28 mouse cellular contexts compared by ENCODE assay signal in genomic region chr11:67831820-67832219, GRCm38 (mm10). TPM values are rescaled to one million over a fixed set of nuclear protein-coding genes. Genes with fewer than 3 reads are reported as not detected.
"Had no signal": no experiment of that assay in that cellular context is flagged by ENCODE, and none has a peak within 500 bp of the region (broad histone marks: within the 10 kb centered on the region; RNA-seq: fewer than 3 reads in every experiment).

No protein-coding gene starts in this region.

- H3K36me3 ChIP-seq: kidney, embryonic 15.5 days; liver, embryonic 13.5 days; midbrain, embryonic 10.5 days; midbrain, embryonic 13.5 days; neural tube, embryonic 13.5 days; stomach, embryonic 15.5 days had no signal

- DNase-seq: kidney, adult 11 months; kidney, adult 8-10 months; kidney, postnatal 10 days; liver, embryonic 13.5 days; retina, postnatal 1 day; right cerebral cortex, postnatal 25 days; spleen, adult 18-20 months; thymus, postnatal 25 days had no signal

- H3K4me3 ChIP-seq: kidney, embryonic 15.5 days; liver, embryonic 13.5 days; megakaryocyte, embryonic 14.5 days; midbrain, embryonic 10.5 days; midbrain, embryonic 13.5 days; myocyte; neural tube, embryonic 13.5 days; stomach, embryonic 15.5 days had no signal

- ATAC-seq: midbrain, embryonic 13.5 days; midbrain, embryonic 16.5 days had no signal

- H3K4me1 ChIP-seq: liver, embryonic 13.5 days; megakaryocyte, embryonic 14.5 days; midbrain, embryonic 10.5 days; midbrain, embryonic 13.5 days; neural tube, embryonic 13.5 days; stomach, embryonic 15.5 days had no signal

- H3K9ac ChIP-seq: kidney, embryonic 15.5 days; liver, embryonic 13.5 days; midbrain, embryonic 13.5 days; neural tube, embryonic 13.5 days; stomach, embryonic 15.5 days had no signal

- H3K27me3 ChIP-seq: kidney, embryonic 15.5 days; liver, embryonic 13.5 days; midbrain, embryonic 13.5 days; neural tube, embryonic 13.5 days; stomach, embryonic 15.5 days had no signal

- H3K9me3 ChIP-seq: kidney, embryonic 15.5 days; liver, embryonic 13.5 days; megakaryocyte, embryonic 14.5 days; midbrain, embryonic 10.5 days; midbrain, embryonic 13.5 days; neural tube, embryonic 13.5 days; stomach, embryonic 15.5 days had no signal

- H3K4me2 ChIP-seq: kidney, embryonic 15.5 days; liver, embryonic 13.5 days; midbrain, embryonic 13.5 days; neural tube, embryonic 13.5 days; stomach, embryonic 15.5 days had no signal

- H3K27ac ChIP-seq: kidney, embryonic 15.5 days; liver, embryonic 13.5 days; midbrain, embryonic 10.5 days; midbrain, embryonic 13.5 days; neural tube, embryonic 13.5 days; stomach, embryonic 15.5 days had no signal

RNA-seq across cellular contexts. Expression of gene Dhrs7c, which starts 33.8 kb away (rescaled TPM):
- total RNA-seq: layer of hippocampus, adult 8-10 months; left cerebral cortex, adult 8-10 months; liver, adult 2 months; monocyte, adult 5-6 weeks; neutrophil, adult 5-6 weeks had no signal
- polyA plus RNA-seq: intestine, embryonic 14.5 days; limb, embryonic 11.5 days; liver, adult 2 months; liver, embryonic 13.5 days; midbrain, embryonic 10.5 days; midbrain, embryonic 13.5 days; midbrain, embryonic 16.5 days; neural tube, embryonic 13.5 days had no signal

RNA-seq across cellular contexts. Expression of gene Gsg1l2, which starts 57.4 kb away (rescaled TPM):
- total RNA-seq: layer of hippocampus, adult 8-10 months; layer of hippocampus, postnatal 10 days; left cerebral cortex, adult 8-10 months; left cerebral cortex, postnatal 25 days; liver, adult 2 months; monocyte, adult 5-6 weeks; neutrophil, adult 5-6 weeks had no signal
- polyA plus RNA-seq: kidney, embryonic 15.5 days; limb, embryonic 11.5 days; limb, embryonic 14.5 days; liver, adult 2 months; liver, embryonic 13.5 days; liver, embryonic 16.5 days; midbrain, embryonic 10.5 days; midbrain, embryonic 13.5 days; midbrain, embryonic 16.5 days; myocyte; neural tube, embryonic 13.5 days; stomach, embryonic 15.5 days; thymus, postnatal 0 days had no signal
